Mouse (Mus musculus): ENCODE results near the gene Ppp1r12b. TPM values are rescaled to one million over a fixed set of nuclear protein-coding genes. Genes with fewer than 3 reads are reported as not detected.

The Ppp1r12b gene
- polyA plus RNA-seq, 1 experiment = 8.9 TPM

DNA sequence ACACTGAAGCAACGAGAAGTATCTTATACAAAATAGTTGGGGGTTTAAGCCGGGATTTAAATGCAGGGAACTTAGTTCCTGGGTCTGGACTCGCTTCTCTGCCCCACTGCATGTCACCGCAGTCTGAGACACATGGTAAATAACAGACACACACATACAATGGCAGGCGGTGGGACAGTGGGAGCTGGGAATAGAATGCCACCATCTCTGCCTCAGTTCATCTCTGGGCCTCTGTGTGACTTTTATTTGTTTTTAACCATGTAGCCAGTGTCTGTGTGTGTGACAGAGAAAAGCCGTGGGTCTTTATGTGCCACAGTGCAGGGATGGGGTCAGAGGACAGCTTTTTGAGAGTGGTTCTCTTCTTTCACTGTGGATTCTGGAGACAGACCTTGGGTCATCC is 130.8 kb downstream of the Ppp1r12b start:
- no peak overlapping the region for H3K27ac ChIP-seq (ENCODE audit: insufficient read depth, low read length)

DNA sequence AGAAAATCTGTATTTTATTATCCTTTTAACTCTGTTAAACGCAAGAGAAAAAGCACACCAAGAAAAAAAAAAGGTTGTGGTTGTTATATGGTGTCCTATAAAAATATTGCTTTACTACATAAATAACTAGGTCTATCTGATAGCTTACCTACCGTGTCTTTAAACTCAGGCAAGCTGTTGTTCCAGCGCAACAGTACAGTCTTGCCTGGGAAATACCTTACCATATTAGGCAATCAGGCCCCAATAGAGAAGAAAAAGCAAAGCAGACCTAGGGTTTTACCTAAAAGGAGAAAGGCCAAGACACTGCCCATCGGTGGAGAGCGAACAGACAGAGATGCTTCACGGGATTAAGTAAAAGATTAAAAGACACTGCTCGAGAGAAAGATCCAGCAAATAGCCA is 131.9 kb downstream of the Ppp1r12b start:
- Histone ChIP-seq H3K36me3 (ENCODE audit: control insufficient read depth, insufficient read depth, low read length, poor library complexity, severe bottlenecking) (no peaks in the 10 kb centered on the region), H3K9me3 (replicated peaks; ENCODE audit: control insufficient read depth, insufficient read depth, low read length, poor library complexity, severe bottlenecking) (no peaks in the 10 kb centered on the region), H3K4me1 (ENCODE audit: control insufficient read depth, insufficient read depth, low read length) (no peaks in the 10 kb centered on the region), H3K27me3 (ENCODE audit: control insufficient read depth, insufficient read depth, low read length, poor library complexity, severe bottlenecking) (no peaks in the 10 kb centered on the region), H3K9ac (ENCODE audit: low read depth, poor library complexity, severe bottlenecking) (no peak overlapping the region), H3K4me3 (ENCODE audit: low read depth, low read length) (no peak overlapping the region), H3K27ac (ENCODE audit: insufficient read depth, low read length) (no peak overlapping the region)
- no peak for TF ChIP-seq POLR2A (IDR thresholded peaks at IDR 0.05; ENCODE audit: insufficient read depth, low read length)
- TF ChIP-seq CTCF (IDR thresholded peaks at IDR 0.05; ENCODE audit: low read depth, low read length) = no peak
- TF ChIP-seq EP300 (IDR thresholded peaks at IDR 0.05; ENCODE audit: insufficient read depth, low read depth, low read length) = no peak

More for the DNA sequence above, 130.8 kb downstream of the Ppp1r12b start:
- Histone ChIP-seq H3K4me1 (ENCODE audit: control insufficient read depth, insufficient read depth, low read length) (no peaks in the 10 kb centered on the region), H3K27me3 (ENCODE audit: control insufficient read depth, insufficient read depth, low read length, poor library complexity, severe bottlenecking) (no peaks in the 10 kb centered on the region), H3K4me3 (ENCODE audit: low read depth, low read length) (no peak overlapping the region), H3K9ac (ENCODE audit: low read depth, poor library complexity, severe bottlenecking) (no peak overlapping the region), H3K36me3 (ENCODE audit: control insufficient read depth, insufficient read depth, low read length, poor library complexity, severe bottlenecking) (no peaks in the 10 kb centered on the region), H3K9me3 (replicated peaks; ENCODE audit: control insufficient read depth, insufficient read depth, low read length, poor library complexity, severe bottlenecking) (no peaks in the 10 kb centered on the region)
- no peak for TF ChIP-seq POLR2A (IDR thresholded peaks at IDR 0.05; ENCODE audit: insufficient read depth, low read length)

GRCm38 (mm10) chr1:134823323-134823722 is 132.4 kb downstream of the Ppp1r12b start:
- H3K27me3 ChIP-seq (ENCODE audit: control insufficient read depth, insufficient read depth, low read length, poor library complexity, severe bottlenecking) = no peaks in the 10 kb centered on the region
- H3K27ac ChIP-seq (ENCODE audit: insufficient read depth, low read length) = no peak overlapping the region
- no peak overlapping the region for H3K9ac ChIP-seq (ENCODE audit: low read depth, poor library complexity, severe bottlenecking)
- no peaks in the 10 kb centered on the region for H3K9me3 ChIP-seq (replicated peaks; ENCODE audit: control insufficient read depth, insufficient read depth, low read length, poor library complexity, severe bottlenecking)
- H3K4me1 ChIP-seq (ENCODE audit: control insufficient read depth, insufficient read depth, low read length) = no peaks in the 10 kb centered on the region
- H3K36me3 ChIP-seq (ENCODE audit: control insufficient read depth, insufficient read depth, low read length, poor library complexity, severe bottlenecking) = no peaks in the 10 kb centered on the region
- no peak for TF ChIP-seq CTCF (IDR thresholded peaks at IDR 0.05; ENCODE audit: low read depth, low read length)
- TF ChIP-seq POLR2A (IDR thresholded peaks at IDR 0.05; ENCODE audit: insufficient read depth, low read length) = no peak
- TF ChIP-seq EP300 (IDR thresholded peaks at IDR 0.05; ENCODE audit: insufficient read depth, low read depth, low read length) = no peak
- no peak overlapping the region for H3K4me3 ChIP-seq (ENCODE audit: low read depth, low read length)

GRCm38 (mm10) chr1:134820882-134821281 is 134.9 kb downstream of the Ppp1r12b start:
- H3K36me3 ChIP-seq (ENCODE audit: control insufficient read depth, insufficient read depth, low read length, poor library complexity, severe bottlenecking) = no peaks in the 10 kb centered on the region
- no peaks in the 10 kb centered on the region for H3K27me3 ChIP-seq (ENCODE audit: control insufficient read depth, insufficient read depth, low read length, poor library complexity, severe bottlenecking)
- H3K9ac ChIP-seq (ENCODE audit: low read depth, poor library complexity, severe bottlenecking) = no peak overlapping the region
- no peak for TF ChIP-seq EP300 (IDR thresholded peaks at IDR 0.05; ENCODE audit: insufficient read depth, low read depth, low read length)
- TF ChIP-seq CTCF (IDR thresholded peaks at IDR 0.05; ENCODE audit: low read depth, low read length) = no peak
- TF ChIP-seq POLR2A (IDR thresholded peaks at IDR 0.05; ENCODE audit: insufficient read depth, low read length) = no peak
- H3K27ac ChIP-seq (ENCODE audit: insufficient read depth, low read length) = no peak overlapping the region
- H3K4me1 ChIP-seq (ENCODE audit: control insufficient read depth, insufficient read depth, low read length) = no peaks in the 10 kb centered on the region
- H3K9me3 ChIP-seq (replicated peaks; ENCODE audit: control insufficient read depth, insufficient read depth, low read length, poor library complexity, severe bottlenecking) = no peaks in the 10 kb centered on the region
- H3K4me3 ChIP-seq (ENCODE audit: low read depth, low read length) = no peak overlapping the region

DNA sequence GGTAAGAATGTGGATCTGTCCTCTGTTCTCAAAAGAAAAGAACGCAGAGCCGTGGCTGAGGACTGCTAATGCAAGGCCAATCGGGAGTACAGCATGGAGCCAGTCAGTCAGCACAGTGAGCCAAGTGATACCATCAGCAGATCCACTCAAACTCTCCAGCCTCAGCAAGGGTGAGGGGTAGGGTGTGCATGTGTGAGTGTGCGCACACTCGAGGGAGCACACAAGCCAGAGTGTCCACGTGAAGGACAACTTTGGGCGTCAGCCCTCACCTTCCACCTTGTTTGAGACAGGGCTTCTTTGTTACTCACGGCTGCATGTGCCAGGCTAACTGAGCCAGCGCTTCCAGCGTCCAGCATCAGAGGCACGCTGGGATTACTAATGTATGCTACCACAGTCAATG is 136.5 kb downstream of the Ppp1r12b start:
- Histone ChIP-seq H3K27me3 (ENCODE audit: control insufficient read depth, insufficient read depth, low read length, poor library complexity, severe bottlenecking) (no peaks in the 10 kb centered on the region), H3K4me3 (ENCODE audit: low read depth, low read length) (no peak overlapping the region), H3K4me1 (ENCODE audit: control insufficient read depth, insufficient read depth, low read length) (no peaks in the 10 kb centered on the region), H3K9ac (ENCODE audit: low read depth, poor library complexity, severe bottlenecking) (no peak overlapping the region), H3K9me3 (replicated peaks; ENCODE audit: control insufficient read depth, insufficient read depth, low read length, poor library complexity, severe bottlenecking) (no peaks in the 10 kb centered on the region), H3K36me3 (ENCODE audit: control insufficient read depth, insufficient read depth, low read length, poor library complexity, severe bottlenecking) (no peaks in the 10 kb centered on the region), H3K27ac (ENCODE audit: insufficient read depth, low read length) (no peak overlapping the region)
- TF ChIP-seq CTCF (IDR thresholded peaks at IDR 0.05; ENCODE audit: low read depth, low read length) (no peak), POLR2A (IDR thresholded peaks at IDR 0.05; ENCODE audit: insufficient read depth, low read length) (no peak), EP300 (IDR thresholded peaks at IDR 0.05; ENCODE audit: insufficient read depth, low read depth, low read length) (no peak)

- Histone ChIP-seq H3K9ac (ENCODE audit: low read depth, poor library complexity, severe bottlenecking) (no peak overlapping the region), H3K4me1 (ENCODE audit: control insufficient read depth, insufficient read depth, low read length) (no peaks in the 10 kb centered on the region)
Observed at GRCm38 (mm10) chr1:134818716-134819115, 137.0 kb downstream of the Ppp1r12b start.

More at GRCm38 (mm10) chr1:134818716-134819115, 137.0 kb downstream of the Ppp1r12b start:
- Histone ChIP-seq H3K4me3 (ENCODE audit: low read depth, low read length) (no peak overlapping the region), H3K27ac (ENCODE audit: insufficient read depth, low read length) (no peak overlapping the region), H3K9me3 (replicated peaks; ENCODE audit: control insufficient read depth, insufficient read depth, low read length, poor library complexity, severe bottlenecking) (no peaks in the 10 kb centered on the region), H3K36me3 (ENCODE audit: control insufficient read depth, insufficient read depth, low read length, poor library complexity, severe bottlenecking) (no peaks in the 10 kb centered on the region), H3K27me3 (ENCODE audit: control insufficient read depth, insufficient read depth, low read length, poor library complexity, severe bottlenecking) (no peaks in the 10 kb centered on the region)
- TF ChIP-seq POLR2A (IDR thresholded peaks at IDR 0.05; ENCODE audit: insufficient read depth, low read length) (no peak), CTCF (IDR thresholded peaks at IDR 0.05; ENCODE audit: low read depth, low read length) (no peak), EP300 (IDR thresholded peaks at IDR 0.05; ENCODE audit: insufficient read depth, low read depth, low read length) (no peak)

Data from ES-Bruce4 (cell line).